Mouse (Mus musculus) mammary gland, adult 2 months (tissue): ENCODE results near the gene Smoc2. TPM values are rescaled to one million over a fixed set of nuclear protein-coding genes. Genes with fewer than 3 reads are reported as not detected.

Experiments
- polyA plus RNA-seq: library from polyadenylated mRNA; depleted of rRNA; stranded (reverse); fragments of >200 nt; gene quantifications from 2 replicates; pipeline ENCODE4 v1.2.3, GENCODE M21; 2012; ENCODE audit warnings: low replicate concordance; rRNA removed

Gene Smoc2
- 39.8 and 56.4 TPM in 2 replicates for polyA plus RNA-seq

DNA sequence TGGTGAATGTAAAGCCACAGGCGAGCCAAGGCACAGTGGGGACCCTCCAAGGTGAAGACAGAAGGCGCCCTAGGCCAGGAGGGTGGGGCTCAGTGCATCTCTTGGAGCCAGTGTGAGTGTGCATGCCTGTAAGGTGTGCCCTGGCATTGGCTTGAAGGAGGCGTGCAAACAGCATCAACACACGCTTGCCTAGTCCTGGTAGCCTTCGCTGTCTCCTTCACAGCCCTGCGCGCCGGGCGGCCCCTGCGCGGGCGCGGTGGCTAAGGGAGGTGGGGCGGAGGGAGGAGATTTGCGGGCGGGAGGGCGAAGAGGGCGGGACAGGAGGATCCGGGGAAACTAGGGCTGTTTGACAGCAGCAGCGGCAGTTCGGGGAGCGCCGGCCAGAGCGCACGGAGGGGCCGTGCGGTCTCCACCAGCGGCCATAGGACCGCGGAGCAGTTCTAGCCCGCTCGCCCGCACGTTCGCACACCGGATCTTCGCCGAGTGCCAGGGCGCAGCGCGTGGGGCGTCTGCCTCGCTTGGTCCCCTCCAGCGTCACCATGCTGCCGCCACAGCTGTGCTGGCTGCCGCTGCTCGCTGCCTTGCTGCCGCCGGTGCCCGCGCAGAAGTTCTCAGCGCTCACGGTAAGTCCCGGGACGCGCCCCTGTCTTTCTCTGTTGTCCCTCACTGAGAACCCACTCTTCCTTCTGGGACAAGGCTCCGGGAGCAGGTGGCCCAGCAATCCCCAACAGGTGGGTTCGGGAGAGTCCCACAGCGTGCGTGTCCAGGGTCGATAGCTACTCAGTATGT is at the start of gene Smoc2:
Smoc2 (plus strand) TSS at position 330 of the 789 bp plus-strand sequence.

Other genes starting within 250 kb of the Smoc2 start
- gene Gm7358, start 220.0 kb upstream of the Smoc2 start, polyA plus RNA-seq = not detected in 2 replicates
- gene Dact2, start 75.2 kb upstream of the Smoc2 start, polyA plus RNA-seq = 22.6 and 23.9 TPM in 2 replicates